Mouse (Mus musculus) liver, postnatal 0 days (tissue): Measurements from ENCODE around the gene Opn1mw.

Source experiments
- CTCF ChIP-seq: sonication (generic); IDR thresholded peaks from 2 replicates; pipeline ENCODE4 v1.5.1; 2016; ENCODE audit warnings: antibody characterized with exemption, low read depth
- EP300 ChIP-seq: IDR thresholded peaks from 2 replicates; pipeline ENCODE4 v1.6.1; 2016; ENCODE audit warnings: antibody characterized with exemption, low read depth, mild to moderate bottlenecking

GRCm38 (mm10) chrX:74084276-74084837, 42.9 kb upstream of the Opn1mw start:
- TF ChIP-seq CTCF = no peak
- no peak for TF ChIP-seq EP300
